Mouse (Mus musculus) E14TG2a.4 (cell line): ENCODE results near the gene Ect2l.

Experiments used
- CTCF ChIP-seq: conservative IDR thresholded peaks from 2 replicates; pipeline ENCODE4 v1.5.1; 2014; ENCODE audit warnings: low read length
- NANOG ChIP-seq: IDR thresholded peaks from 2 replicates; pipeline ENCODE4 v1.6.1; 2014; ENCODE audit warnings: borderline replicate concordance, low read length, mixed read lengths
- POU5F1 ChIP-seq: IDR thresholded peaks from 2 replicates; pipeline ENCODE4 v1.6.1; 2014; ENCODE audit warnings: low read length, borderline replicate concordance

DNA sequence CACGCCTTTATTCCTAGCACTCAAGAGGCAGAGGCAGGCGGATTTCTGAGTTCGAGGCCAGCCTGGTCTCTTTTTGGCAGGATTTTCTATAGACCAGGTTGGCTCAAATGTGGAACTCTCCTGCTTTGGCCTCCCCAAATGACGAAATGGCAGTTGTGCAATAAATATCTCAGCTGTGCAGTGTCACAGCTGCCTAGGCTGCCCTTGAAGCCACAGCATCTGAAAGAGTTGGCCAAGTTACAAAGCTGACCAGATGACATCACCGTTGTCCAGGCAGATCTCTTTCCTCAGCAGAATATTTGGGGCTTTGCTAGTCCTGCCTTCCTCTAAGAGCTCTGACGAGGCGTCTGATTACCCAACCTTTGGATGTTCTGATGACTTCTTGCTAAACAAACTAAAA, 26.5 kb upstream of the Ect2l start:
- TF ChIP-seq CTCF (no peak), NANOG (no peak), POU5F1 (no peak)
